Mouse (Mus musculus) fibroblast of lung, adult 2 months (primary cell): ENCODE results near the gene Rpsa.
"Not testable (repeated sequence)": the region's sequence is repeated elsewhere in the genome, so short reads cannot be mapped to it uniquely, and the experiment has no call there.

Experiments used
- DNase-seq: peaks from one replicate; pipeline ENCODE4 v3.0.0-alpha.2; 2011; ENCODE audit warnings: low read depth

The Rpsa gene

DNA sequence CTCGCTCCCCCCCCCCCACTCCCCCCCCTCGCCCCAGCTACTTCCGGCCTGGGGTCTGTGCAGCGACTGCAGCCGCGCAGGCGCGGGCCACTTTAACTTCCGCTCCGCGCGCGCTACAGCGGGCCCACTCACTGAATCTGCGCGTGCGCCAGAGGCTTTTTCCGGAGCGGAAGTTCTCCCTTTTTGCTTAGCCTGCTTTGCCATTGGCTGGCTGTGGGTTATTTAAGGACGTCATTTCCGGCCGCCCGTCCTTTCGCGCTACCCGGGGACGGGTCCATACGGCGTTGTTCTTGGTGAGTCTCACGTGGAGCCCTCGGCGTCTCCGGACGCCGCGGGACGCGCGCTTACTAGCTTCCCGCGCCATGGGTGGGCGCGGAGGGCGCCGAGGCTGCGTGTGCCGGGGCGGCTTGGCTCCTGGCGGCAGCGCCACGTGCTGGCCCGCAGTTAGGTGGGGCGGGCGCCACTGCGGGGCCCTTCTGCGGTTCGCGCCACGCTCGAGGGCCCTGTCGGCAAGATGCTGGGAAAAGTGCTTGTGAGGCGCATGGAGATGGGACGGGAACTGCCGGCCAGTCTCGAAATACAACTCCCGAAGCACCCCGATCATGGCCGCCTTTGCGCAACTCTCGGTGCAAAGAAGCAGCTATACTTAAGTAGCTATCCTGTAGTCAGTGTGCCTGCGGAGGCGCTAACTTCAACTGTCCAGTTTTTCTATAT is at the start of gene Rpsa:
Gene Rpsa (plus strand): TSS at position 152 of the 714 bp plus-strand sequence.
- peak; percentile 95 for DNase-seq

DNA sequence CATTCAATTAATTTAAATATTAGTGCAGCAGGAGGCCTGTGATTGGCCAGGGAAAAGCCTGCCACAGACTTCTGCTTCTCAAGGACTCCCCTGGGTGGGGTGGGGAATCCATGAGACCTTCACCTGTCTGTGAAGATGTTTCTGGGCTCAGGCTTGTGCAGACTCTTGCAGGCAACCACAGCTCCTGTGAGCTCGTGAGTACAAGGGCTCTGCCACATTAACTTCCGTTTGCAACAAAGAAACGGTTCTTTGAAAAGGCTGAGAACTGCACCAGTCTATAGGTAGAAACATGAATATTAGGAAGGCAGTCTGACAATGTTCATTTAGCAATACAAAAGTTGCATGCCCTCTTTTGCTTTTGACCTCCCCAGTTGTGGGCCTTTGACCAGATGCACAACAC is 49.2 kb upstream of the Rpsa start:
- no peak for DNase-seq

DNA sequence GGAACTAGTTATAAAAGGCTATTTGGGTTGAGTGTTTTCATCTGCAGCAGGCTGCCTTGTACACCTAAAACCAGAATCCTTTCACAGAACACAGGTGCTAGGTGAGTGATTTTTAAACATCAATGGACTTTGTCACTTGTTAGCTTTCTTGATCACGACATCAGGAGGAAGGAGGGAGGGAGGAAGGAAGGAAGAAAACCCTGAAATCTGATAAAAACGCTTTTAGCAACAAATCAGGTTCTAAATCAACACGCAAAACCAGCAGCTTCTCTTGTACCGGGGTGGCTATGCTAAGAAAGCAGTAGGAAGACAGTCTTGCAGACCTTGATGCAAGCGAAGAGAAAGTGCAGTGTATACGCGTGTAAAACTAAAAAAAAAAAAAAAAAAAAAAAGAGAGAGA is 47.6 kb upstream of the Rpsa start:
- no peak for DNase-seq

- DNase-seq, result no peak
Measured at GRCm38 (mm10) chr9:120080546-120081108, 46.9 kb upstream of the Rpsa start.

- no peak for DNase-seq
Measured at GRCm38 (mm10) chr9:120081247-120081646, 46.2 kb upstream of the Rpsa start.

- no peak for DNase-seq
Measured at GRCm38 (mm10) chr9:120081967-120082366, 45.5 kb upstream of the Rpsa start.

GRCm38 (mm10) chr9:120082691-120083090 is 44.8 kb upstream of the Rpsa start:
- DNase-seq, result no peak

- DNase-seq, result no peak
Measured at GRCm38 (mm10) chr9:120083158-120083894, 44.2 kb upstream of the Rpsa start.

GRCm38 (mm10) chr9:120084406-120084805 is 43.1 kb upstream of the Rpsa start:
- no peak for DNase-seq

DNA sequence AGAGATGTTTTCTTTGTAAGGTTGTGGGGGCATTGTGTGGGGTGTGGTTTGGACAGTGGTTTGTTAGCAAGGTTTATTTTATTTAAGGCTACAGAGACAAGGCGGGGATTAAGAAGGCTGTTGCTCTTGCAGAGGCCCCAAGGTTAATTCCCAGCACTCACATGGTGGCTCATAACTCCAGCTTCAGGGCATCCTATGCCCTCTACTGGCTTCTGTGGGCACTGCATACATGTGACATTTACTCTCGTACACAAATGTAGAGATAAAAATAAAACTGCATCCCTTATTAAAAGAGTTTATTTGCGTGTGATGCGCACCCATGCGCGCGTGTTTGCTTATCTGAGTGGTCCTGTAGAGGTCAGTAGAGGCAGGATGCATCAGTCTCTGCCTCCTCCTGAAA is 38.4 kb upstream of the Rpsa start:
- no peak for DNase-seq

DNA sequence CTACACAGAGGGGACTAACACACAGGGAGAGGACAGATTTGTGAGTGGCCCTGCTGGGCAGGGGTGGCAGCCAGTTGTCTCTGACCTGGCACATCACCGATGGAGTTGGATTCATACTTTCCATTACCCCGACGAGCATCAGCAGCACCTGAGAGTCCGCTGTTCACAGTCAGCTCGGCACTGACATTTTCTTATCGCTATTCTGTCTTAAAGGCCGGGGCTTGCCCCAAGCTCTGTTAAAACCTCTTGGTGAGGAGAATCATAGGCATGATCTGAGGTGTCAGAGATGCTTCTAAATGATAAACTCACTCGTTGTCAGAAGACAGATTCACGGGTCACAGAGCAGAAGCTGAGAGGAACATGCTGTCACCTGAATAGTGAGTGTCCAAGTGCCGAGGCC is 36.4 kb upstream of the Rpsa start:
- DNase-seq, result no peak

DNA sequence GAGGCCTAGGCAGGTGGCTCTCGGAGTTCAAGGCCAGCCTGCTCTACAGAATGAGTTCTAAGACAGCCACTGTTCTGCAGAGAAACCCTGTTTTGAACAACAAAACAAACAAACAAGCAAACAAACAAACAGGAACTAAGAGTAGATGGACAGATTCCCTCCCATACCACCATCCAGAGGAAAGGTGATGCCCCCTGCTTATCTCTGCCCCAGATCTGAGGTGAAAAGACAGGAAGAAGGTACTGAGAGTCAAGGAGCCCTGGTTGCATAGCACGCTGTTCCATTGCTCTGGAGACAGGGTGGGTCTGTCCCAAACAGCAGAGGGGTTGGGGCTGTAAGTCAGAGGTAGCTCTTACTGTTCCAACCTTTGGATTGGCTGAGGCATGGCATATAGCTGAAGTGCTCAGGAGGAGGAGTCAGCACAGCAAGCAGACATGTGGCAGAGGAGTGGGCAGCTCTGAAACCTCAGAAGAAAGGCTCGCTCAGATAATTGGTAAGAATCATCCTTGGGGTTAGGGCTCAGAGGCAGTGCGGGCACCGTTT is 35.7 kb upstream of the Rpsa start, which contains the start of gene Ccr8:
Gene Ccr8 (plus strand): TSS at position 419 of the 543 bp plus-strand sequence.
- DNase-seq, result no peak

- DNase-seq, result no peak
Measured at GRCm38 (mm10) chr9:120093701-120094100, 33.8 kb upstream of the Rpsa start.

GRCm38 (mm10) chr9:120095886-120096285 is 31.6 kb upstream of the Rpsa start:
- DNase-seq, result no peak

DNA sequence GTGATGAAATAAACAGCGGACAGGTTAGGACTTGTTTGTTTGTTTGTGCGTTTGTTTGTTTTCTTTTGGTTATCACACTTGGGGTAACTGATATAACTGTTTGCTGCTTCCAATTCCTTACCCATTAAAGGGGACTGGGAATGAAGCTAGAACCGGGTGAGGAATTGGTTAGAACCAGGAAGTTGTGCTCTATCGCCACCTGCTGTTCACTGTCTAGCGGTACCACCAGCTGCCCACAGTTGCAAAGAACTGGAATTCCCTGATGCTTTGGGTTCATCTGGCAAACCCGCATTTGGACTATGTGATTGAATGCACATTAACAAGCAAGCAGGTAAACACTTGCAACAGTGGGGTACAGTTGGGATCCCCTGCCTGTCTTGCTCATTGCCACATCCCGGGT is 28.8 kb upstream of the Rpsa start:
- peak; percentile 28 for DNase-seq

DNA sequence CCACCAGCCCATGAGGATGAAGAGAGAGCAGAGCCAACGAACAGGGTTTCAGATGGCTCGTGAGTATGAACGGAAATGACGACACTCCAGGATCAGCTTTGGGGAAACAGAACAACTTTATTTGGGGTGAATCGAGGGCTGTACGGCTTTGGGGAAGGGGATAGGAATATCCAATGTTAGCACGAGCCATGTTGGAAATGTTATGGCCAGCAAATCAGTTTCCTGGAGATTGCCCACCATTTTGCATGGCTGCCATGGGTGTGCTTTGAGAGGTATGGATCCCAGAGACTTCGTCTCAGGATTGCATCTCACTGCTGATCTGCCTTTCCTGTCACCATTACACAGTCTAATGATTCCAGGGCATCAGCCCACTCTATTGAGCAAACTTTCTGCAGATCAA is 28.2 kb upstream of the Rpsa start:
- no peak for DNase-seq

GRCm38 (mm10) chr9:120101165-120101564 is 26.3 kb upstream of the Rpsa start:
- DNase-seq, result no peak

- DNase-seq, result not testable (repeated sequence)
Measured at GRCm38 (mm10) chr9:120108953-120109352, 18.5 kb upstream of the Rpsa start.

- peak; percentile 82 for DNase-seq
Measured at GRCm38 (mm10) chr9:120110211-120111018, 17.1 kb upstream of the Rpsa start, which contains the start of gene Slc25a38. Gene Slc25a38, plus strand, starts transcription at chr9:120110374.

DNA sequence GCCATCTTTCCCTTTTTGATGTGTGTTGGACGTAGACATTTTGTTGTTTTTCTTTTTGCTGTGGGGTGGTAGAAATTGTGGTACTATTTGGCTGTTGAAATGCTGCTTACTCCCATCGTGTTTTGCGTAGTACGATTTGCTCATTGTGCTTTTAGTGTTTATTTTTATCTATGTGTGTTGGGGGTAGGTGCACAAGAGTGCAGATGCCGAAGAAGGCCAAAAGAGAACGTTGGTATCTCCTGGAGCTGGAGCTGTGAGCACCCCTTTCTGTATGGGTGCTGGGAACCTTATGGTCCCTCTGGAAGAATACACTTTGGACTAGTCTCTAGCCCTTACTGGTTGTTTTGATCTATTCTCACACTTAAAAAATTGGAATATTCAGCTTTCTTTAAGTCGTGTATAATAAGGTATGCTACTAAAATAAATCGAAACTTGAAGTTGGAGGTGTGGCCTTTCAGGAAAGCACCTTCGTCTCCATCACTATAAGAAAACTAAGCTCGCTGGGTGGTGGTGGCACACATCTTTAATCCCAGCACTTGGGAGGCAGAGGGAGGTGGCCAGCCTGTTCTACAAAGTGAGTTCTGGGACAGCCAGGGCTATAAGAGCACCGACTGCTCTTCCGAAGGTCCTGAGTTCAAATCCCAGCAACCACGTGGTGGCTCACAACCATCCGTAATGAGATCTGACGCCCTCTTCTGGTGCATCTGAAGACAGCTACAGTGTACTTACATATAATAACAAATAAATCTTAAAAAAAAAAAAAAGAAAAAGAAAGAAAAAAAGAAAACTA is 16.1 kb upstream of the Rpsa start:
- DNase-seq, result no peak

- no peak for DNase-seq
Measured at GRCm38 (mm10) chr9:120112472-120112871, 15.0 kb upstream of the Rpsa start.
